Mouse (Mus musculus) bone marrow, adult 2 months (tissue): Measurements from ENCODE around the gene Mtmr14.

Source experiments
- CTCF ChIP-seq: fragments of 200-500 bp; IDR thresholded peaks from 2 replicates; pipeline ENCODE4 v1.5.1; 2011; ENCODE audit warnings: low read length, control low read depth; ENCODE audit not compliant: control insufficient read depth, insufficient read depth
- POLR2A ChIP-seq: fragments of 200-500 bp; IDR thresholded peaks from 2 replicates; pipeline ENCODE4 v1.6.1; 2011; ENCODE audit warnings: low read depth, mild to moderate bottlenecking, control low read depth, low read length, borderline replicate concordance; ENCODE audit not compliant: control insufficient read depth

DNA sequence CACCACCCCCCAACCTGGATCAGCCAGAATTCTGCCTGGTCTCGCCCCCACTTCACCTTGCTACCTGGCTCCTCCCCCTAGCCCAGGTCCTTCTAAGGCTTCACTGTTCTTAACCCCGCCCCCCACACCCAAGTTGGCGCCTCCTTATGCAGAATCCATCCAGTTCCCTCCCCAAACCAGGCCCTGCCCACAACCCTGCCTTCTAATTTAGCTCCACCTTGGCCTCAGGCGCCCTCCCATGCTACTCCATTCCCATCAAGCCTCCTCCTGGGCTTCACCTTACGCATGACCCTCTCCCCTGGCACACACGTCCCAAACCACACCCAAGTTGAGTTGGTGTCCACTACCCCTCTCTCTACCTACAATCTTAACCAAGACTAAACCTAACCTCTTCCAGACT lies 45.9 kb downstream of the Mtmr14 start:
- TF ChIP-seq CTCF = no peak
- TF ChIP-seq POLR2A = no peak
